Mouse (Mus musculus) liver, embryonic 11.5 days (tissue): Measurements from ENCODE around the gene Mepce. TPM values are rescaled to one million over a fixed set of nuclear protein-coding genes. Genes with fewer than 3 reads are reported as not detected.

Source experiments
- ATAC-seq: fragments of 200-750 bp; cut with Nextera tagmentation; replicated peaks from 2 replicates; pipeline ENCODE4 v1.8.0; 2017; ENCODE audit warnings: moderate number of reproducible peaks, mild to moderate bottlenecking, moderate TSS enrichment, moderate library complexity; ENCODE audit not compliant: low FRiP score
- DNase-seq: peaks from one replicate; pipeline ENCODE4 v3.0.0-alpha.2; 2017; ENCODE audit warnings: low spot score
- H3K27ac ChIP-seq: fragments of 300-500 bp; sonication (generic); 2 replicates; pipeline ENCODE4 v1.5.1; 2014; ENCODE audit warnings: mild to moderate bottlenecking, low read depth, low read length, control low read depth
- H3K27me3 ChIP-seq: fragments of 300-500 bp; sonication (generic); replicated peaks from 2 replicates; pipeline ENCODE4 v1.6.1; 2014; ENCODE audit warnings: low read length, mixed read lengths; ENCODE audit not compliant: control insufficient read depth, insufficient read depth
- H3K36me3 ChIP-seq: fragments of 300-500 bp; sonication (generic); 2 replicates; pipeline ENCODE4 v1.6.1; 2014; ENCODE audit warnings: mild to moderate bottlenecking, low read length, moderate library complexity, mixed read lengths; ENCODE audit not compliant: control insufficient read depth, insufficient read depth
- H3K4me1 ChIP-seq: fragments of 300-500 bp; sonication (generic); replicated peaks from 2 replicates; pipeline ENCODE4 v1.6.1; 2014; ENCODE audit warnings: low read length, mixed read lengths; ENCODE audit not compliant: control insufficient read depth, insufficient read depth
- H3K4me2 ChIP-seq: fragments of 300-500 bp; sonication (generic); 2 replicates; pipeline ENCODE4 v1.6.1; 2014; ENCODE audit warnings: mild to moderate bottlenecking, control low read depth, moderate library complexity
- H3K4me3 ChIP-seq: fragments of 300-500 bp; sonication (generic); 2 replicates; pipeline ENCODE4 v1.5.1; 2014; ENCODE audit warnings: low read depth, low read length, control low read depth
- H3K9ac ChIP-seq: fragments of 300-500 bp; sonication (generic); 2 replicates; pipeline ENCODE4 v1.6.1; 2014; ENCODE audit warnings: low read depth, low read length, control low read depth
- H3K9me3 ChIP-seq: fragments of 300-500 bp; sonication (generic); 2 replicates; pipeline ENCODE4 v1.6.1; 2016; ENCODE audit warnings: low read length, inconsistent platforms, mixed read lengths; ENCODE audit not compliant: control insufficient read depth
- WGBS: fragments of 180-500 bp; shearing (Covaris S2); extraction: QIAGEN DNeasy Blood & Tissue Kit; methylation state at CpG from one replicate; pipeline ENCODE4 v1.1.7; 2014; 5-methylcytosine and 5-hydroxymethylcytosine counted together
- polyA plus RNA-seq: library from polyadenylated mRNA; unstranded; fragments of >200 nt; fragmentation: Nextera tagmentation; extraction: Ambion mirVana; gene quantifications from 2 replicates; pipeline ENCODE4 v1.2.1, GENCODE M21; 2014

Mepce gene
- polyA plus RNA-seq, 1 experiment from 2014 or later, result 11.1 TPM

GRCm38 (mm10) chr5:137800917-137801316 lies 13.5 kb upstream of the Mepce start:
- 62% methylated on average over 3 of the region's 3 CpGs for WGBS
- Histone ChIP-seq H3K4me1 (no peaks in the 10 kb centered on the region), H3K4me3 (no peak overlapping the region), H3K27me3 (no peaks in the 10 kb centered on the region), H3K27ac (no peak overlapping the region), H3K9ac (no peak overlapping the region), H3K36me3 (no peaks in the 10 kb centered on the region), H3K4me2 (no peak overlapping the region), H3K9me3 (no peaks in the 10 kb centered on the region)
- DNase-seq (no peak), ATAC-seq (no peak)

- Histone ChIP-seq H3K4me1 (no peaks in the 10 kb centered on the region), H3K4me2 (no peak overlapping the region), H3K9ac (no peak overlapping the region), H3K36me3 (no peaks in the 10 kb centered on the region), H3K27me3 (no peaks in the 10 kb centered on the region), H3K4me3 (no peak overlapping the region), H3K9me3 (no peaks in the 10 kb centered on the region), H3K27ac (no peak overlapping the region)
- ATAC-seq (no peak), DNase-seq (no peak)
- 69% methylated on average over 3 of the region's 3 CpGs for WGBS
Measured at GRCm38 (mm10) chr5:137796606-137797005, 9.2 kb upstream of the Mepce start.

GRCm38 (mm10) chr5:137791553-137791952 lies 4.1 kb upstream of the Mepce start:
- Histone ChIP-seq H3K27ac (no peak overlapping the region), H3K27me3 (no peaks in the 10 kb centered on the region), H3K4me3 (no peak overlapping the region), H3K4me2 (no peak overlapping the region), H3K9me3 (no peaks in the 10 kb centered on the region), H3K4me1 (0 out of 2 replicates have a peak, but pooled peaks cover 2% of the 10 kb centered on the region), H3K36me3 (no peaks in the 10 kb centered on the region), H3K9ac (no peak overlapping the region)
- DNase-seq (no peak), ATAC-seq (no peak)

- no peak overlapping the region for H3K4me3 ChIP-seq
- no peak overlapping the region for H3K9ac ChIP-seq
- peaks cover 14% of the 10 kb centered on the region for H3K4me1 ChIP-seq
- no peaks in the 10 kb centered on the region for H3K9me3 ChIP-seq
- H3K27ac ChIP-seq, result no peak overlapping the region
- peaks cover 5% of the 10 kb centered on the region for H3K36me3 ChIP-seq
- WGBS, result 93% methylated on average over 2 of the region's 2 CpGs
- no peaks in the 10 kb centered on the region for H3K27me3 ChIP-seq
- DNase-seq (no peak), ATAC-seq (no peak)
- no peak overlapping the region for H3K4me2 ChIP-seq
Measured at GRCm38 (mm10) chr5:137788946-137789531, 1.6 kb upstream of the Mepce start.

- Histone ChIP-seq H3K36me3 (peaks cover 5% of the 10 kb centered on the region), H3K27me3 (no peaks in the 10 kb centered on the region), H3K9ac (no peak overlapping the region), H3K4me3 (peak overlapping the region; percentile 92; the same call in 1 of the 2 replicates), H3K9me3 (no peaks in the 10 kb centered on the region), H3K27ac (no peak overlapping the region), H3K4me1 (peaks cover 20% of the 10 kb centered on the region), H3K4me2 (peak overlapping the region; percentile 92)
- WGBS, result 65% methylated on average over 23 of the region's 24 CpGs
- ATAC-seq, result no peak
- DNase-seq, result no peak
Measured at GRCm38 (mm10) chr5:137788171-137788570, 716 bp upstream of the Mepce start.

GRCm38 (mm10) chr5:137786109-137786942 lies 1.1 kb downstream of the Mepce start:
- peak overlapping the region; percentile 92 for H3K4me3 ChIP-seq

GRCm38 (mm10) chr5:137785164-137786031 lies 2.1 kb downstream of the Mepce start:
- Histone ChIP-seq H3K36me3 (peaks cover 28% of the 10 kb centered on the region), H3K9ac (peak overlapping the region; percentile 97), H3K27me3 (no peaks in the 10 kb centered on the region), H3K27ac (peak overlapping the region; percentile 99), H3K9me3 (no peaks in the 10 kb centered on the region), H3K4me2 (peak overlapping the region; percentile 98), H3K4me3 (peak overlapping the region; percentile 92), H3K4me1 (peaks cover 25% of the 10 kb centered on the region)
- ATAC-seq, result peak; percentile 13; the same call in 1 of the 2 replicates
- peak; percentile 52 for DNase-seq
- 2% methylated on average over 59 of the region's 62 CpGs for WGBS

More at GRCm38 (mm10) chr5:137786109-137786942, 1.1 kb downstream of the Mepce start:
- Histone ChIP-seq H3K4me2 (peak overlapping the region; percentile 98), H3K9me3 (no peaks in the 10 kb centered on the region), H3K9ac (peak overlapping the region; percentile 97), H3K4me1 (peaks cover 24% of the 10 kb centered on the region), H3K36me3 (peaks cover 21% of the 10 kb centered on the region), H3K27ac (peak overlapping the region; percentile 99), H3K27me3 (no peaks in the 10 kb centered on the region)
- peak; percentile 98 for DNase-seq
- WGBS, result under 1% methylated on average over 78 of the region's 79 CpGs
- peak; percentile 85 for ATAC-seq

- peak overlapping the region; percentile 97 for H3K9ac ChIP-seq
- H3K27ac ChIP-seq, result peak overlapping the region; percentile 99; the same call in 1 of the 2 replicates
- no peaks in the 10 kb centered on the region for H3K9me3 ChIP-seq
- H3K4me3 ChIP-seq, result peak overlapping the region; percentile 92
- DNase-seq (no peak), ATAC-seq (no peak)
- 81% methylated on average over 14 of the region's 14 CpGs for WGBS
- H3K4me2 ChIP-seq, result peak overlapping the region; percentile 98
- H3K27me3 ChIP-seq, result no peaks in the 10 kb centered on the region
- H3K36me3 ChIP-seq, result peaks cover 29% of the 10 kb centered on the region
- H3K4me1 ChIP-seq, result peaks cover 34% of the 10 kb centered on the region
Measured at GRCm38 (mm10) chr5:137784546-137784945, 2.9 kb downstream of the Mepce start.
